Mouse (Mus musculus) hindbrain, embryonic 13.5 days (tissue): ENCODE data around the gene Cdk18. TPM values are rescaled to one million over a fixed set of nuclear protein-coding genes. Genes with fewer than 3 reads are reported as not detected.
A peak's percentile ranks its signal among the peaks of the same experiment; 100 is the strongest.

Experiments
- ATAC-seq: fragments of 200-750 bp; cut with Nextera tagmentation; 2 replicates; pipeline ENCODE4 v1.8.0; 2017; ENCODE audit warnings: moderate TSS enrichment; ENCODE audit not compliant: low FRiP score
- H3K27ac ChIP-seq: fragments of 300-500 bp; sonication (generic); 2 replicates; pipeline ENCODE4 v1.5.1; 2015; ENCODE audit warnings: inconsistent platforms, mild to moderate bottlenecking, moderate library complexity
- H3K27me3 ChIP-seq: fragments of 300-500 bp; sonication (generic); 2 replicates; pipeline ENCODE4 v1.6.1; 2015; ENCODE audit warnings: mild to moderate bottlenecking, inconsistent platforms
- H3K36me3 ChIP-seq: fragments of 300-500 bp; sonication (generic); 2 replicates; pipeline ENCODE4 v1.6.1; 2015; ENCODE audit warnings: mild to moderate bottlenecking, inconsistent platforms
- H3K4me1 ChIP-seq: fragments of 300-500 bp; sonication (generic); replicated peaks from 2 replicates; pipeline ENCODE4 v1.6.1; 2015; ENCODE audit warnings: inconsistent platforms
- H3K4me2 ChIP-seq: fragments of 300-500 bp; sonication (generic); 2 replicates; pipeline ENCODE4 v1.6.1; 2015; ENCODE audit warnings: inconsistent platforms, mild to moderate bottlenecking, moderate library complexity
- H3K4me3 ChIP-seq: fragments of 300-500 bp; sonication (generic); 2 replicates; pipeline ENCODE4 v1.5.1; 2015; ENCODE audit warnings: mild to moderate bottlenecking, inconsistent platforms
- H3K9ac ChIP-seq: fragments of 300-500 bp; sonication (generic); 2 replicates; pipeline ENCODE4 v1.6.1; 2015; ENCODE audit warnings: mild to moderate bottlenecking, inconsistent platforms
- H3K9me3 ChIP-seq: fragments of 300-500 bp; sonication (generic); 2 replicates; pipeline ENCODE4 v1.6.1; 2016; ENCODE audit warnings: inconsistent platforms
- WGBS: fragments of 180-500 bp; shearing (Covaris S2); methylation state at CpG from one replicate; pipeline ENCODE4 v1.1.7; 2015; 5-methylcytosine and 5-hydroxymethylcytosine counted together
- polyA plus RNA-seq: library from polyadenylated mRNA; unstranded; fragments of >200 nt; fragmentation: Nextera tagmentation; extraction: Ambion mirVana; gene quantifications from 2 replicates; pipeline ENCODE4 v1.2.1, GENCODE M21; 2015

Gene Cdk18
- polyA plus RNA-seq, 1 experiment from 2014 or later = 0.32 TPM

GRCm38 (mm10) chr1:132135631-132136030 lies 3.9 kb downstream of the Cdk18 start:
- ATAC-seq = no peak
- Histone ChIP-seq H3K27ac (no peak overlapping the region), H3K4me2 (no peak overlapping the region), H3K9ac (no peak overlapping the region), H3K36me3 (no peaks in the 10 kb centered on the region), H3K9me3 (no peaks in the 10 kb centered on the region), H3K4me1 (peaks cover 17% of the 10 kb centered on the region), H3K27me3 (peaks cover 38% of the 10 kb centered on the region), H3K4me3 (no peak overlapping the region)
- 88% methylated on average over 7 of the region's 7 CpGs for WGBS

- WGBS = 77% methylated on average over 7 of the region's 7 CpGs
- ATAC-seq = no peak
- H3K4me3 ChIP-seq = no peak overlapping the region
- peaks cover 16% of the 10 kb centered on the region for H3K4me1 ChIP-seq
- H3K36me3 ChIP-seq = no peaks in the 10 kb centered on the region
- no peak overlapping the region for H3K9ac ChIP-seq
- no peak overlapping the region for H3K27ac ChIP-seq
- no peak overlapping the region for H3K4me2 ChIP-seq
- no peaks in the 10 kb centered on the region for H3K27me3 ChIP-seq
- H3K9me3 ChIP-seq = no peaks in the 10 kb centered on the region
Measured at GRCm38 (mm10) chr1:132128311-132128710, 11.2 kb downstream of the Cdk18 start.

GRCm38 (mm10) chr1:132125803-132126405 lies 13.6 kb downstream of the Cdk18 start:
- Histone ChIP-seq H3K4me1 (peaks cover 26% of the 10 kb centered on the region), H3K4me3 (no peak overlapping the region), H3K27ac (no peak overlapping the region), H3K36me3 (no peaks in the 10 kb centered on the region), H3K4me2 (no peak overlapping the region), H3K9ac (no peak overlapping the region), H3K9me3 (no peaks in the 10 kb centered on the region), H3K27me3 (no peaks in the 10 kb centered on the region)
- WGBS = 73% methylated on average over 6 of the region's 6 CpGs
- ATAC-seq = no peak

GRCm38 (mm10) chr1:132125249-132125648 lies 14.2 kb downstream of the Cdk18 start:
- Histone ChIP-seq H3K27me3 (no peaks in the 10 kb centered on the region), H3K4me1 (peaks cover 26% of the 10 kb centered on the region), H3K9ac (no peak overlapping the region), H3K9me3 (no peaks in the 10 kb centered on the region), H3K36me3 (no peaks in the 10 kb centered on the region), H3K4me3 (no peak overlapping the region), H3K27ac (no peak overlapping the region), H3K4me2 (no peak overlapping the region)
- WGBS = 61% methylated on average over 4 of the region's 4 CpGs
- no peak for ATAC-seq

GRCm38 (mm10) chr1:132123420-132124014 lies 16.0 kb downstream of the Cdk18 start:
- Histone ChIP-seq H3K4me2 (no peak overlapping the region), H3K9ac (peak overlapping the region; percentile 53), H3K4me3 (no peak overlapping the region), H3K36me3 (no peaks in the 10 kb centered on the region), H3K9me3 (no peaks in the 10 kb centered on the region), H3K27me3 (no peaks in the 10 kb centered on the region), H3K27ac (peak overlapping the region; percentile 56), H3K4me1 (peaks cover 26% of the 10 kb centered on the region)
- whole genome bisulfite sequencing = 45% methylated on average over 9 of the region's 9 CpGs
- ATAC-seq = no peak

GRCm38 (mm10) chr1:132121895-132122294 lies 17.6 kb downstream of the Cdk18 start:
- Histone ChIP-seq H3K4me2 (no peak overlapping the region), H3K9me3 (no peaks in the 10 kb centered on the region), H3K4me1 (peaks cover 26% of the 10 kb centered on the region), H3K36me3 (no peaks in the 10 kb centered on the region), H3K9ac (no peak overlapping the region), H3K4me3 (no peak overlapping the region), H3K27ac (no peak overlapping the region), H3K27me3 (no peaks in the 10 kb centered on the region)
- WGBS = 76% methylated on average over 6 of the region's 6 CpGs
- ATAC-seq = no peak

GRCm38 (mm10) chr1:132121236-132121635 lies 18.2 kb downstream of the Cdk18 start:
- Histone ChIP-seq H3K36me3 (no peaks in the 10 kb centered on the region), H3K9me3 (no peaks in the 10 kb centered on the region), H3K27ac (no peak overlapping the region), H3K9ac (no peak overlapping the region), H3K4me1 (peaks cover 26% of the 10 kb centered on the region), H3K27me3 (no peaks in the 10 kb centered on the region), H3K4me2 (no peak overlapping the region), H3K4me3 (no peak overlapping the region)
- ATAC-seq = peak; percentile 63
- 18% methylated on average over 6 of the region's 6 CpGs for WGBS

GRCm38 (mm10) chr1:132116606-132117005 lies 22.9 kb downstream of the Cdk18 start:
- Histone ChIP-seq H3K27ac (no peak overlapping the region), H3K27me3 (no peaks in the 10 kb centered on the region), H3K4me2 (no peak overlapping the region), H3K4me1 (peaks cover 3% of the 10 kb centered on the region; the same call in 1 of the 2 replicates), H3K4me3 (no peak overlapping the region), H3K9ac (no peak overlapping the region), H3K9me3 (no peaks in the 10 kb centered on the region), H3K36me3 (no peaks in the 10 kb centered on the region)
- WGBS = 28% methylated on average over 18 of the region's 18 CpGs
- no peak for ATAC-seq

GRCm38 (mm10) chr1:132113098-132113497 lies 26.4 kb downstream of the Cdk18 start:
- H3K9me3 ChIP-seq = no peaks in the 10 kb centered on the region

GRCm38 (mm10) chr1:132112426-132112825 lies 27.1 kb downstream of the Cdk18 start:
- ATAC-seq = no peak
- WGBS = 84% methylated on average over 8 of the region's 8 CpGs
- no peaks in the 10 kb centered on the region for H3K36me3 ChIP-seq

More at GRCm38 (mm10) chr1:132113098-132113497, 26.4 kb downstream of the Cdk18 start:
- H3K4me3 ChIP-seq = no peak overlapping the region
- no peak overlapping the region for H3K27ac ChIP-seq
- ATAC-seq = no peak
- 65% methylated on average over 3 of the region's 3 CpGs for whole genome bisulfite sequencing
- no peak overlapping the region for H3K9ac ChIP-seq
- H3K4me1 ChIP-seq = no peaks in the 10 kb centered on the region
- H3K27me3 ChIP-seq = no peaks in the 10 kb centered on the region
- no peak overlapping the region for H3K4me2 ChIP-seq
- H3K36me3 ChIP-seq = no peaks in the 10 kb centered on the region

GRCm38 (mm10) chr1:132111411-132111810 lies 28.1 kb downstream of the Cdk18 start:
- Histone ChIP-seq H3K4me2 (no peak overlapping the region), H3K4me1 (no peaks in the 10 kb centered on the region), H3K4me3 (no peak overlapping the region), H3K9ac (no peak overlapping the region), H3K27ac (no peak overlapping the region), H3K9me3 (no peaks in the 10 kb centered on the region), H3K27me3 (no peaks in the 10 kb centered on the region), H3K36me3 (no peaks in the 10 kb centered on the region)
- no peak for ATAC-seq
- WGBS = 58% methylated on average over 1 of the region's 1 CpGs

More at GRCm38 (mm10) chr1:132112426-132112825, 27.1 kb downstream of the Cdk18 start:
- H3K4me2 ChIP-seq = no peak overlapping the region
- H3K9ac ChIP-seq = no peak overlapping the region
- no peak overlapping the region for H3K27ac ChIP-seq
- H3K27me3 ChIP-seq = no peaks in the 10 kb centered on the region
- no peak overlapping the region for H3K4me3 ChIP-seq
- no peaks in the 10 kb centered on the region for H3K4me1 ChIP-seq
- H3K9me3 ChIP-seq = no peaks in the 10 kb centered on the region

GRCm38 (mm10) chr1:132109368-132109767 lies 30.1 kb downstream of the Cdk18 start:
- 83% methylated on average over 2 of the region's 2 CpGs for WGBS
- Histone ChIP-seq H3K9ac (no peak overlapping the region), H3K27ac (no peak overlapping the region), H3K4me1 (no peaks in the 10 kb centered on the region), H3K4me2 (no peak overlapping the region), H3K27me3 (0 out of 2 replicates have a peak, but pooled peaks cover under 1% of the 10 kb centered on the region), H3K9me3 (no peaks in the 10 kb centered on the region), H3K4me3 (no peak overlapping the region), H3K36me3 (no peaks in the 10 kb centered on the region)
- ATAC-seq = no peak

GRCm38 (mm10) chr1:132104353-132104752 lies 35.1 kb downstream of the Cdk18 start:
- no peak overlapping the region for H3K4me3 ChIP-seq
- ATAC-seq = no peak
- H3K9ac ChIP-seq = no peak overlapping the region
- 0 out of 2 replicates have a peak, but pooled peaks cover 3% of the 10 kb centered on the region for H3K9me3 ChIP-seq
- no peaks in the 10 kb centered on the region for H3K36me3 ChIP-seq
- H3K27ac ChIP-seq = no peak overlapping the region
- 74% methylated on average over 14 of the region's 14 CpGs for WGBS
- no peak overlapping the region for H3K4me2 ChIP-seq
- 0 out of 2 replicates have a peak, but pooled peaks cover 3% of the 10 kb centered on the region for H3K27me3 ChIP-seq
- H3K4me1 ChIP-seq = no peaks in the 10 kb centered on the region
